Mouse (Mus musculus) liver, embryonic 14.5 days (tissue): ENCODE results near the gene Apoc3. TPM values are rescaled to one million over a fixed set of nuclear protein-coding genes. Genes with fewer than 3 reads are reported as not detected.

ENCODE experiments used
- ATAC-seq: fragments of 200-750 bp; cut with Nextera tagmentation; 2 replicates; pipeline ENCODE4 v1.8.0; 2017; ENCODE audit warnings: moderate number of reproducible peaks, mild to moderate bottlenecking, moderate library complexity; ENCODE audit not compliant: insufficient read depth
- DNase-seq, 3 experiments: peaks; one replicate each; pipeline ENCODE4 v3.0.0-alpha.2; 2012 to 2013; ENCODE audit warnings: low read depth in 3 of 3, low spot score in 3 of 3
- H3K27ac ChIP-seq: fragments of 300-500 bp; sonication (generic); 2 replicates; pipeline ENCODE4 v1.5.1; 2014; ENCODE audit warnings: moderate library complexity, mild to moderate bottlenecking, control low read depth, inconsistent platforms
- H3K27me3 ChIP-seq: fragments of 300-500 bp; sonication (generic); 2 replicates; pipeline ENCODE4 v1.6.1; 2014; ENCODE audit warnings: mild to moderate bottlenecking, low read length, moderate library complexity; ENCODE audit not compliant: control insufficient read depth, insufficient read depth
- H3K36me3 ChIP-seq: fragments of 300-500 bp; sonication (generic); replicated peaks from 2 replicates; pipeline ENCODE4 v1.6.1; 2014; ENCODE audit warnings: low read depth; ENCODE audit not compliant: control insufficient read depth, insufficient read depth
- H3K4me1 ChIP-seq, 2 experiments: fragments of 200-500 bp in 1 of 2; fragments of 300-500 bp in 1 of 2; sonication (generic) in 1 of 2; replicated peaks; 2 replicates each; pipeline ENCODE4 v1.6.1; 2012 to 2014; ENCODE audit warnings: antibody characterized with exemption in 1 of 2, inconsistent platforms in 1 of 2, low read length in 1 of 2; ENCODE audit not compliant: control insufficient read depth in 2 of 2, insufficient read depth in 2 of 2
- H3K4me2 ChIP-seq: fragments of 300-500 bp; sonication (generic); 2 replicates; pipeline ENCODE4 v1.6.1; 2014; ENCODE audit warnings: low read depth, mild to moderate bottlenecking, control low read depth, moderate library complexity
- H3K4me3 ChIP-seq, 2 experiments: fragments of 200-500 bp in 1 of 2; fragments of 300-500 bp in 1 of 2; sonication (generic) in 1 of 2; 2 replicates each; pipeline ENCODE4 v1.5.1; 2012 to 2014; ENCODE audit warnings: low read depth in 2 of 2, low read length in 2 of 2, mild to moderate bottlenecking in 2 of 2, control low read depth in 1 of 2, inconsistent platforms in 1 of 2, moderate library complexity in 1 of 2; ENCODE audit not compliant: insufficient read depth in 1 of 2
- H3K9ac ChIP-seq: fragments of 300-500 bp; sonication (generic); replicated peaks from 2 replicates; pipeline ENCODE4 v1.6.1; 2014; ENCODE audit warnings: mild to moderate bottlenecking, control low read depth, moderate library complexity
- H3K9me3 ChIP-seq: fragments of 300-500 bp; sonication (generic); 2 replicates; pipeline ENCODE4 v1.6.1; 2016; ENCODE audit warnings: low read length, mixed read lengths; ENCODE audit not compliant: control insufficient read depth
- CTCF ChIP-seq: IDR thresholded peaks from 2 replicates; pipeline ENCODE4 v1.5.1; 2016; ENCODE audit warnings: antibody characterized with exemption, low read depth, control low read depth
- EP300 ChIP-seq: IDR thresholded peaks from 2 replicates; pipeline ENCODE4 v1.6.1; 2016; ENCODE audit warnings: antibody characterized with exemption, low read depth
- WGBS: fragments of 180-500 bp; shearing (Covaris S2); extraction: QIAGEN DNeasy Blood & Tissue Kit; methylation state at CpG from one replicate; pipeline ENCODE4 v1.1.7; 2014; ENCODE audit not compliant: insufficient replicate concordance; 5-methylcytosine and 5-hydroxymethylcytosine counted together
- polyA plus RNA-seq, 2 experiments: library from polyadenylated mRNA; depleted of rRNA in 1 of 2; stranded (reverse) in 1 of 2; unstranded in 1 of 2; fragments of >200 nt; fragmentation: Nextera tagmentation in 1 of 2; extraction: Ambion mirVana in 1 of 2; gene quantifications; 2 replicates each; pipeline versions ENCODE4 v1.2.1 to v1.2.3; 2012 to 2014

Gene Apoc3
- polyA plus RNA-seq, 2 experiments: 2.7 to 5.8 TPM

- H3K4me3 ChIP-seq: no peak overlapping the region
- WGBS: 11% methylated on average over 11 of the region's 11 CpGs
- H3K27ac ChIP-seq: peak overlapping the region; percentile 48
- H3K27me3 ChIP-seq: no peaks in the 10 kb centered on the region
- no peaks in the 10 kb centered on the region for H3K9me3 ChIP-seq
- peak overlapping the region; percentile 39 for H3K4me2 ChIP-seq
- ATAC-seq (peak; percentile 69), DNase-seq (peak in 1 of 3 experiments; percentile 12)
- no peak overlapping the region for H3K9ac ChIP-seq
- TF ChIP-seq EP300 (peak; percentile 53; the same call in 1 of the 2 replicates), CTCF (no peak)
- H3K36me3 ChIP-seq: no peaks in the 10 kb centered on the region; the same call in 1 of the 2 replicates
- H3K4me1 ChIP-seq: peaks cover 26 to 35% of the 10 kb centered on the region in 2 experiments
Observed at GRCm38 (mm10) chr9:46215338-46216322, 19.8 kb downstream of the Apoc3 start.

- WGBS: 59% methylated on average over 10 of the region's 10 CpGs
- no peaks in the 10 kb centered on the region for H3K27me3 ChIP-seq
- no peak overlapping the region for H3K9ac ChIP-seq
- H3K9me3 ChIP-seq: no peaks in the 10 kb centered on the region
- peaks cover 26 to 35% of the 10 kb centered on the region in 2 experiments for H3K4me1 ChIP-seq
- H3K4me2 ChIP-seq: peak overlapping the region; percentile 39
- H3K4me3 ChIP-seq: no peak overlapping the region
- DNase-seq: no peak
- ATAC-seq: no peak
- H3K27ac ChIP-seq: no peak overlapping the region
- TF ChIP-seq EP300 (no peak), CTCF (no peak)
- H3K36me3 ChIP-seq: no peaks in the 10 kb centered on the region; the same call in 1 of the 2 replicates
Observed at GRCm38 (mm10) chr9:46214946-46215337, 20.5 kb downstream of the Apoc3 start.

GRCm38 (mm10) chr9:46214276-46214675 is 21.2 kb downstream of the Apoc3 start:
- Histone ChIP-seq H3K9ac (no peak overlapping the region), H3K4me1 (peaks cover 26 to 35% of the 10 kb centered on the region in 2 experiments), H3K27ac (no peak overlapping the region), H3K27me3 (no peaks in the 10 kb centered on the region), H3K36me3 (no peaks in the 10 kb centered on the region; the same call in 1 of the 2 replicates), H3K9me3 (no peaks in the 10 kb centered on the region), H3K4me3 (no peak overlapping the region), H3K4me2 (no peak overlapping the region)
- WGBS: 83% methylated on average over 4 of the region's 4 CpGs
- no peak for TF ChIP-seq EP300
- no peak for TF ChIP-seq CTCF
- DNase-seq (no peak), ATAC-seq (no peak)

- no peaks in the 10 kb centered on the region for H3K27me3 ChIP-seq
- H3K4me2 ChIP-seq: no peak overlapping the region
- no peak for DNase-seq
- ATAC-seq: no peak
- H3K36me3 ChIP-seq: no peaks in the 10 kb centered on the region; the same call in 1 of the 2 replicates
- H3K9ac ChIP-seq: no peak overlapping the region
- TF ChIP-seq EP300: no peak
- no peak for TF ChIP-seq CTCF
- H3K4me3 ChIP-seq: no peak overlapping the region
- H3K4me1 ChIP-seq: peaks cover 16 to 29% of the 10 kb centered on the region in 2 experiments
- 77% methylated on average over 12 of the region's 12 CpGs for WGBS
- no peak overlapping the region for H3K27ac ChIP-seq
- H3K9me3 ChIP-seq: no peaks in the 10 kb centered on the region
Observed at GRCm38 (mm10) chr9:46210473-46210872, 25.0 kb downstream of the Apoc3 start.

- DNase-seq (no peak), ATAC-seq (no peak)
- Histone ChIP-seq H3K9ac (no peak overlapping the region), H3K9me3 (no peaks in the 10 kb centered on the region), H3K4me2 (no peak overlapping the region), H3K27ac (no peak overlapping the region), H3K4me3 (no peak overlapping the region), H3K36me3 (no peaks in the 10 kb centered on the region; the same call in 1 of the 2 replicates), H3K4me1 (peaks cover 8 to 17% of the 10 kb centered on the region in 2 experiments; a peak in 3 of 4 replicates), H3K27me3 (no peaks in the 10 kb centered on the region)
- whole genome bisulfite sequencing: 73% methylated on average over 13 of the region's 13 CpGs
- TF ChIP-seq EP300 (no peak), CTCF (no peak)
Observed at GRCm38 (mm10) chr9:46208401-46208974, 26.9 kb downstream of the Apoc3 start.
